Mouse (Mus musculus) A20 (cell line): ENCODE results near the gene Otp.
A peak's percentile ranks its signal among the peaks of the same experiment; 100 is the strongest.

Experiments
- DNase-seq: peaks from one replicate; pipeline ENCODE4 v3.0.0-alpha.2; 2011; ENCODE audit warnings: low read depth, low spot score

Otp gene

GRCm38 (mm10) chr13:94875396-94875880 lies at the start of gene Otp:
Gene Otp (plus strand): TSS chr13:94875602.
- no peak for DNase-seq

- no peak for DNase-seq
Measured at GRCm38 (mm10) chr13:94826389-94826788, 49.0 kb upstream of the Otp start.

- no peak for DNase-seq
Measured at GRCm38 (mm10) chr13:94826986-94827385, 48.4 kb upstream of the Otp start.

- DNase-seq = peak; percentile 16
Measured at GRCm38 (mm10) chr13:94827847-94828246, 47.6 kb upstream of the Otp start.

- peak; percentile 80 for DNase-seq
Measured at GRCm38 (mm10) chr13:94838047-94838720, 37.2 kb upstream of the Otp start.

GRCm38 (mm10) chr13:94838756-94839337 lies 36.6 kb upstream of the Otp start:
- DNase-seq = peak; percentile 16

GRCm38 (mm10) chr13:94843236-94843635 lies 32.2 kb upstream of the Otp start:
- no peak for DNase-seq

GRCm38 (mm10) chr13:94847870-94848269 lies 27.5 kb upstream of the Otp start:
- no peak for DNase-seq

- DNase-seq = no peak
Measured at GRCm38 (mm10) chr13:94849351-94849750, 26.1 kb upstream of the Otp start.

- DNase-seq = no peak
Measured at GRCm38 (mm10) chr13:94858016-94858575, 17.3 kb upstream of the Otp start.

GRCm38 (mm10) chr13:94859256-94859655 lies 16.1 kb upstream of the Otp start:
- DNase-seq = no peak

- DNase-seq = no peak
Measured at GRCm38 (mm10) chr13:94862491-94863230, 12.7 kb upstream of the Otp start.

GRCm38 (mm10) chr13:94866906-94867305 lies 8.5 kb upstream of the Otp start:
- DNase-seq = no peak

GRCm38 (mm10) chr13:94867772-94868171 lies 7.6 kb upstream of the Otp start:
- no peak for DNase-seq

GRCm38 (mm10) chr13:94868478-94868950 lies 6.9 kb upstream of the Otp start:
- peak; percentile 86 for DNase-seq

- no peak for DNase-seq
Measured at GRCm38 (mm10) chr13:94869541-94869940, 5.9 kb upstream of the Otp start.

GRCm38 (mm10) chr13:94870071-94870460 lies 5.3 kb upstream of the Otp start:
- DNase-seq = no peak

GRCm38 (mm10) chr13:94870461-94871186 lies 4.8 kb upstream of the Otp start:
- DNase-seq = no peak

GRCm38 (mm10) chr13:94871806-94872320 lies 3.5 kb upstream of the Otp start:
- DNase-seq = no peak

GRCm38 (mm10) chr13:94872439-94872838 lies 3.0 kb upstream of the Otp start:
- no peak for DNase-seq
